Mouse (Mus musculus) liver, postnatal 0 days (tissue): ENCODE measurements around the gene Zcchc9. TPM values are rescaled to one million over a fixed set of nuclear protein-coding genes. Genes with fewer than 3 reads are reported as not detected.

ENCODE experiments used
- ATAC-seq: fragments of 200-750 bp; cut with Nextera tagmentation; 2 replicates; pipeline ENCODE4 v1.8.0; 2017; ENCODE audit warnings: mild to moderate bottlenecking, moderate library complexity
- DNase-seq: peaks from one replicate; pipeline ENCODE4 v3.0.0-alpha.2; 2016
- H3K27ac ChIP-seq: fragments of 300-500 bp; sonication (generic); 2 replicates; pipeline ENCODE4 v1.5.1; 2014; ENCODE audit warnings: antibody characterized with exemption, moderate library complexity, mild to moderate bottlenecking, low read depth
- H3K27me3 ChIP-seq: fragments of 300-500 bp; sonication (generic); 2 replicates; pipeline ENCODE4 v1.6.1; 2014; ENCODE audit warnings: low read length, control low read depth, mixed read lengths; ENCODE audit not compliant: insufficient read depth
- H3K36me3 ChIP-seq: fragments of 300-500 bp; sonication (generic); replicated peaks from 2 replicates; pipeline ENCODE4 v1.6.1; 2014; ENCODE audit warnings: mild to moderate bottlenecking, control low read depth, low read length, moderate library complexity, mixed read lengths; ENCODE audit not compliant: insufficient read depth
- H3K4me1 ChIP-seq: fragments of 300-500 bp; sonication (generic); 2 replicates; pipeline ENCODE4 v1.6.1; 2014; ENCODE audit warnings: antibody characterized with exemption, mild to moderate bottlenecking, control low read depth; ENCODE audit not compliant: insufficient read depth
- H3K4me2 ChIP-seq: fragments of 300-500 bp; sonication (generic); 2 replicates; pipeline ENCODE4 v1.6.1; 2014; ENCODE audit warnings: low read depth, mild to moderate bottlenecking, low read length, moderate library complexity, mixed read lengths
- H3K4me3 ChIP-seq: fragments of 300-500 bp; sonication (generic); 2 replicates; pipeline ENCODE4 v1.5.1; 2014; ENCODE audit warnings: low read depth, low read length
- H3K9ac ChIP-seq: fragments of 300-500 bp; sonication (generic); replicated peaks from 2 replicates; pipeline ENCODE4 v1.6.1; 2014; ENCODE audit warnings: mild to moderate bottlenecking, moderate library complexity
- H3K9me3 ChIP-seq: fragments of 300-500 bp; sonication (generic); 2 replicates; pipeline ENCODE4 v1.6.1; 2016; ENCODE audit warnings: mild to moderate bottlenecking, control low read depth, low read length, mixed read lengths
- CTCF ChIP-seq: sonication (generic); IDR thresholded peaks from 2 replicates; pipeline ENCODE4 v1.5.1; 2016; ENCODE audit warnings: antibody characterized with exemption, low read depth
- EP300 ChIP-seq: IDR thresholded peaks from 2 replicates; pipeline ENCODE4 v1.6.1; 2016; ENCODE audit warnings: antibody characterized with exemption, low read depth, mild to moderate bottlenecking
- WGBS: fragments of 180-500 bp; shearing (Covaris S2); extraction: QIAGEN DNeasy Blood & Tissue Kit; methylation state at CpG from one replicate; pipeline ENCODE4 v1.1.7; 2014; ENCODE audit not compliant: insufficient replicate concordance; 5-methylcytosine and 5-hydroxymethylcytosine counted together
- polyA plus RNA-seq: library from polyadenylated mRNA; unstranded; fragments of >200 nt; fragmentation: Nextera tagmentation; extraction: Ambion mirVana; gene quantifications from 2 replicates; pipeline ENCODE4 v1.2.1, GENCODE M21; 2015

Zcchc9 gene
- polyA plus RNA-seq, 1 experiment from 2014 or later = 8.8 TPM

- TF ChIP-seq EP300 (no peak), CTCF (no peak)
Measured at GRCm38 (mm10) chr13:91814670-91815069, 7.2 kb upstream of the Zcchc9 start.

GRCm38 (mm10) chr13:91809476-91809875, 2.0 kb upstream of the Zcchc9 start:
- Histone ChIP-seq H3K27me3 (no peaks in the 10 kb centered on the region), H3K4me2 (no peak overlapping the region), H3K9me3 (no peaks in the 10 kb centered on the region), H3K36me3 (no peaks in the 10 kb centered on the region; the same call in none of the 2 replicates), H3K4me3 (no peak overlapping the region), H3K27ac (no peak overlapping the region), H3K9ac (no peak overlapping the region), H3K4me1 (peaks cover 7% of the 10 kb centered on the region; the same call in 1 of the 2 replicates)
- DNase-seq (no peak), ATAC-seq (no peak)
- TF ChIP-seq CTCF = peak; percentile 58
- TF ChIP-seq EP300 = no peak
- 37% methylated on average over 2 of the region's 2 CpGs for WGBS

More at GRCm38 (mm10) chr13:91814670-91815069, 7.2 kb upstream of the Zcchc9 start:
- H3K27ac ChIP-seq = no peak overlapping the region
- 69% methylated on average over 5 of the region's 5 CpGs for WGBS
- no peak overlapping the region for H3K9ac ChIP-seq
- DNase-seq = no peak
- no peak overlapping the region for H3K4me2 ChIP-seq
- no peak overlapping the region for H3K4me3 ChIP-seq
- H3K4me1 ChIP-seq = no peaks in the 10 kb centered on the region
- ATAC-seq = no peak
- H3K9me3 ChIP-seq = no peaks in the 10 kb centered on the region
- H3K36me3 ChIP-seq = no peaks in the 10 kb centered on the region
- no peaks in the 10 kb centered on the region for H3K27me3 ChIP-seq

- WGBS = 29% methylated on average over 20 of the region's 20 CpGs
- H3K36me3 ChIP-seq = peaks cover 3% of the 10 kb centered on the region
Measured at GRCm38 (mm10) chr13:91807874-91808575, 520 bp upstream of the Zcchc9 start.

DNA sequence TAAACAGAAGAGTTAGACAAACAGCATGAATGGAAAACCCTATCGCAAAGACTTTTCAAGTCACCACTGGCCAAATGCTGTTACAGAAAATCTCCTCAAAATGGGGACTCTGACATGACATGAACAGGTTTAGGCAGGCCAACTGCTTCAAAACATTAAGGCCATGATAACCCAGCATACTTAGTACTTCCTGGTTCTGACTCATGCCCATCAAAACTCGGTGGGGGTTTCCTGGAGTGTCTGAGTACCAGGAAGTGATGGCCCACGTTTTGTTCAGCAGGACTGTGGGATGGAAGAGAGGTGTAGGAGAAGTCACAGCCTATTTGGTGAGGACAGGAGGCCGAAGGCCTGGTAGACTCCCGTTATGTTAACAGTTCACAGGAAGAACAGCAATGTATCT, 5.8 kb downstream of the Zcchc9 start:
- ATAC-seq (no peak), DNase-seq (no peak)
- Histone ChIP-seq H3K27me3 (no peaks in the 10 kb centered on the region), H3K36me3 (peaks cover 44% of the 10 kb centered on the region), H3K4me1 (0 out of 2 replicates have a peak, but pooled peaks cover 4% of the 10 kb centered on the region), H3K9ac (no peak overlapping the region), H3K9me3 (no peaks in the 10 kb centered on the region), H3K4me3 (no peak overlapping the region), H3K4me2 (no peak overlapping the region), H3K27ac (no peak overlapping the region)
- 63% methylated on average over 5 of the region's 5 CpGs for WGBS
- no peak for TF ChIP-seq EP300
- no peak for TF ChIP-seq CTCF

More at GRCm38 (mm10) chr13:91807874-91808575, 520 bp upstream of the Zcchc9 start:
- H3K27me3 ChIP-seq = no peaks in the 10 kb centered on the region
- H3K4me1 ChIP-seq = peaks cover 7% of the 10 kb centered on the region; the same call in 1 of the 2 replicates
- ATAC-seq (peak; percentile 22), DNase-seq (peak; percentile 22)
- H3K4me2 ChIP-seq = peak overlapping the region; percentile 68
- peak overlapping the region; percentile 95 for H3K4me3 ChIP-seq
- peak overlapping the region; percentile 92 for H3K27ac ChIP-seq
- TF ChIP-seq CTCF (no peak), EP300 (no peak)
- peak overlapping the region; percentile 92 for H3K9ac ChIP-seq
- no peaks in the 10 kb centered on the region for H3K9me3 ChIP-seq

GRCm38 (mm10) chr13:91797442-91797841, 10.1 kb downstream of the Zcchc9 start:
- Histone ChIP-seq H3K4me3 (no peak overlapping the region), H3K4me2 (no peak overlapping the region), H3K27ac (no peak overlapping the region), H3K27me3 (no peaks in the 10 kb centered on the region), H3K36me3 (peaks cover 54% of the 10 kb centered on the region), H3K9ac (no peak overlapping the region), H3K9me3 (no peaks in the 10 kb centered on the region), H3K4me1 (no peaks in the 10 kb centered on the region)
- 87% methylated on average over 10 of the region's 10 CpGs for whole genome bisulfite sequencing
- DNase-seq = no peak
- TF ChIP-seq EP300 (no peak), CTCF (no peak)
- ATAC-seq = no peak

DNA sequence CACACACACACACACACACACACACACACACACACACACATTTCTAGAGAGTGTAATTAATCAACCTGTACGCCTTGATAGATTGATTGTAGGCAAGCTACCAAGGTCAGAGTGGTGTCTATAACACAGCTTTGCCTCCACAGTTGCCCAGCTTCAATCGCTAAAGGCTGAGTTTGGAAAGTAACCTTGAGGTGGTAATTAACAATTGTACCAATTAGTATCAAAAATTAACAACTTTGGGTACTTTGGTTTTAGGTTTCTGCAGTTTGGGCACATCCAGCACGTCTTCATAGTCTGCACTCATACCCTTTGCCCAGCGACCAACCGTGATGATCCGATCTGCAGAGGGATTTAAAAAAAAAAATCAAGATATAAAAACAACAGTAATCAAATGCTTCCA, 10.6 kb downstream of the Zcchc9 start:
- H3K4me3 ChIP-seq = no peak overlapping the region
- H3K27me3 ChIP-seq = no peaks in the 10 kb centered on the region
- no peak overlapping the region for H3K27ac ChIP-seq
- no peak overlapping the region for H3K9ac ChIP-seq
- 89% methylated on average over 6 of the region's 6 CpGs for WGBS
- ATAC-seq = no peak
- no peak for DNase-seq
- no peaks in the 10 kb centered on the region for H3K9me3 ChIP-seq
- no peak for TF ChIP-seq EP300
- no peak for TF ChIP-seq CTCF
- H3K36me3 ChIP-seq = peaks cover 53% of the 10 kb centered on the region
- H3K4me1 ChIP-seq = no peaks in the 10 kb centered on the region
- no peak overlapping the region for H3K4me2 ChIP-seq
